Mouse (Mus musculus) kidney, adult 2 months (tissue): Measurements from ENCODE around the gene Rrp15.

Source experiments
- CTCF ChIP-seq: fragments of 200-500 bp; conservative IDR thresholded peaks from 2 replicates; pipeline ENCODE4 v1.5.1; 2011; ENCODE audit warnings: low read depth, mild to moderate bottlenecking, control low read depth, low read length, moderate library complexity, mixed read lengths; ENCODE audit not compliant: insufficient read depth, insufficient read length
- POLR2A ChIP-seq: fragments of 200-500 bp; IDR thresholded peaks from one replicate; pipeline ENCODE4 v1.6.1; 2011; ENCODE audit warnings: low read depth, low read length, control low read depth

- TF ChIP-seq CTCF (no peak), POLR2A (no peak)
Observed at GRCm38 (mm10) chr1:186739828-186740227, 9.3 kb downstream of the Rrp15 start.
